ENCODE assay signal across 8 mouse cellular contexts in genomic region chr9:96952310-96952975, GRCm38 (mm10). TPM values are rescaled to one million over a fixed set of nuclear protein-coding genes. Genes with fewer than 3 reads are reported as not detected.
DNase-seq lines count a peak whose midpoint lies in the region; ATAC-seq and TF ChIP-seq lines count a peak whose summit lies in the region.
"Had no signal": no experiment of that assay in that cellular context is flagged by ENCODE, and none has a peak within 500 bp of the region (broad histone marks: within the 10 kb centered on the region; RNA-seq: fewer than 3 reads in every experiment).

No protein-coding gene starts in this region.

- H3K4me3 ChIP-seq in kidney, postnatal 0 days (replicated peaks; ENCODE audit: low read depth, low read length), result no peak overlapping the region
- H3K4me3 ChIP-seq in heart, embryonic 15.5 days, result no peak overlapping the region

- 0 out of 2 replicates have a peak overlapping the region, but pooled peaks have one; percentile 7 for H3K4me2 ChIP-seq in kidney, postnatal 0 days (ENCODE audit: low read length)
- peak overlapping the region; percentile 14; the same call in 1 of the 2 replicates for H3K4me2 ChIP-seq in heart, embryonic 15.5 days

- 0 out of 2 replicates have a peak, but pooled peaks cover 3% of the 10 kb centered on the region for H3K36me3 ChIP-seq in kidney, postnatal 0 days (ENCODE audit: insufficient read depth, low read length)
- H3K36me3 ChIP-seq in heart, embryonic 15.5 days, result no peaks in the 10 kb centered on the region

- no peak for ATAC-seq in kidney, postnatal 0 days (replicated peaks; ENCODE audit: low FRiP score, low read depth)
- peak; percentile 73 for ATAC-seq in heart, embryonic 15.5 days (replicated peaks; ENCODE audit: insufficient number of reproducible peaks, insufficient read depth, low FRiP score, low read depth)

- no peak for TF ChIP-seq CTCF in kidney, postnatal 0 days (IDR thresholded peaks at IDR 0.05; ENCODE audit: low read depth)

- no peaks in the 10 kb centered on the region for H3K27me3 ChIP-seq in kidney, postnatal 0 days (ENCODE audit: insufficient read depth, low read length)
- H3K27me3 ChIP-seq in heart, embryonic 15.5 days, result no peaks in the 10 kb centered on the region

- H3K9ac ChIP-seq in kidney, postnatal 0 days (ENCODE audit: low read depth, low read length), result no peak overlapping the region
- 0 out of 2 replicates have a peak overlapping the region, but pooled peaks have one; percentile 7 for H3K9ac ChIP-seq in heart, embryonic 15.5 days

- peak; percentile 61 for DNase-seq in kidney, postnatal 0 days (ENCODE audit: low spot score)
- no peak for DNase-seq in kidney, adult 9 months
- DNase-seq in thymus, postnatal 0 days (ENCODE audit: low spot score), result peak; percentile 32
- DNase-seq in thymus, postnatal 10 days (ENCODE audit: low spot score in 2 of 2), result no peak
- no peak for DNase-seq in retina, postnatal 1 day
- DNase-seq in cerebellum, adult 11 months, result no peak
- DNase-seq: gastrocnemius, postnatal 14 days had no signal

- H3K4me1 ChIP-seq in kidney, postnatal 0 days (replicated peaks; ENCODE audit: insufficient read depth, low read length), result peaks cover 15% of the 10 kb centered on the region
- peaks cover 89% of the 10 kb centered on the region for H3K4me1 ChIP-seq in heart, embryonic 15.5 days (replicated peaks)

- WGBS in kidney, postnatal 0 days, result 13% methylated on average over 9 of the region's 9 CpGs
- 20% methylated on average over 9 of the region's 9 CpGs for WGBS in heart, embryonic 15.5 days

- H3K27ac ChIP-seq in kidney, postnatal 0 days, result no peak overlapping the region
- H3K27ac ChIP-seq in heart, embryonic 15.5 days, result peak overlapping the region; percentile 94

- no peaks in the 10 kb centered on the region for H3K9me3 ChIP-seq in kidney, postnatal 0 days (replicated peaks; ENCODE audit: low read length)
- no peaks in the 10 kb centered on the region for H3K9me3 ChIP-seq in heart, embryonic 15.5 days (replicated peaks)

RNA-seq across cellular contexts. Expression of gene Pxylp1, which starts 60.0 kb away (rescaled TPM):
- polyA plus RNA-seq in kidney, postnatal 0 days (2015; fragmentation: Nextera tagmentation; extraction: Ambion mirVana), result 13.8 and 15.7 TPM in 2 replicates
- polyA plus RNA-seq in thymus, postnatal 0 days (2015; fragmentation: Nextera tagmentation; extraction: Ambion mirVana), result 5.2 and 7.5 TPM in 2 replicates
- 27.6 and 27.8 TPM in 2 replicates for polyA plus RNA-seq in heart, embryonic 15.5 days (2015; fragmentation: Nextera tagmentation; extraction: Ambion mirVana)

Comparison
In these comparisons a context has a peak if more than half of its experiments do, and no peak if none do; other contexts are left out.
1. DNase-seq: peak in kidney, postnatal 0 days (single experiment) and thymus, postnatal 0 days (single experiment); none in kidney, adult 9 months (single experiment), thymus, postnatal 10 days (0 of 2), retina, postnatal 1 day (single experiment) and cerebellum, adult 11 months (single experiment).